Mouse (Mus musculus) heart, embryonic 15.5 days (tissue): ENCODE results near the gene Panx2. TPM values are rescaled to one million over a fixed set of nuclear protein-coding genes. Genes with fewer than 3 reads are reported as not detected.

Experiments
- polyA plus RNA-seq: library from polyadenylated mRNA; unstranded; fragments of >200 nt; fragmentation: Nextera tagmentation; extraction: Ambion mirVana; gene quantifications from 2 replicates; pipeline ENCODE4 v1.2.1, GENCODE M21; 2015

Gene Panx2
- polyA plus RNA-seq, 1 experiment from 2014 or later, result 1.5 TPM

Other genes starting within 250 kb of the Panx2 start
- 8.6 and 11.2 TPM in 2 replicates for gene Alg12, start 240.4 kb upstream of the Panx2 start, polyA plus RNA-seq
- gene Creld2, start 240.1 kb upstream of the Panx2 start, polyA plus RNA-seq, result 47.5 and 62.1 TPM in 2 replicates
- 61.4 and 71.9 TPM in 2 replicates for gene Pim3, start 197.5 kb upstream of the Panx2 start, polyA plus RNA-seq
- not detected in 2 replicates for gene Ttll8, start 105.3 kb upstream of the Panx2 start, polyA plus RNA-seq
- not detected in 2 replicates for gene Mlc1, start 80.7 kb upstream of the Panx2 start, polyA plus RNA-seq
- 69.4 and 76.5 TPM in 2 replicates for gene Mov10l1, start 76.8 kb upstream of the Panx2 start, polyA plus RNA-seq
- 40.8 and 56.4 TPM in 2 replicates for gene Trabd, start 15.4 kb downstream of the Panx2 start, polyA plus RNA-seq
- gene Selenoo, start 29.4 kb downstream of the Panx2 start, polyA plus RNA-seq, result 10.1 and 14.1 TPM in 2 replicates
- 7.9 and 10.6 TPM in 2 replicates for gene Tubgcp6, start 63.4 kb downstream of the Panx2 start, polyA plus RNA-seq
- 14.8 and 18.2 TPM in 2 replicates for gene Hdac10, start 69.0 kb downstream of the Panx2 start, polyA plus RNA-seq
- gene Mapk12, start 81.0 kb downstream of the Panx2 start, polyA plus RNA-seq, result 16.0 and 19.1 TPM in 2 replicates
- gene Mapk11, start 89.9 kb downstream of the Panx2 start, polyA plus RNA-seq, result 3.1 and 4.1 TPM in 2 replicates
- 76.5 and 109 TPM in 2 replicates for gene Plxnb2, start 121.1 kb downstream of the Panx2 start, polyA plus RNA-seq
- 15.3 and 18.2 TPM in 2 replicates for gene Dennd6b, start 136.8 kb downstream of the Panx2 start, polyA plus RNA-seq
- 18.6 and 22.7 TPM in 2 replicates for gene Ppp6r2, start 151.8 kb downstream of the Panx2 start, polyA plus RNA-seq